Mouse (Mus musculus) G1E (cell line): ENCODE results near the gene Fam71e1. TPM values are rescaled to one million over a fixed set of nuclear protein-coding genes. Genes with fewer than 3 reads are reported as not detected.

ENCODE experiments used
- ATAC-seq: 2 replicates; pipeline ENCODE4 v1.8.0; 2016; ENCODE audit warnings: mild to moderate bottlenecking; ENCODE audit not compliant: insufficient number of reproducible peaks, poor library complexity, low FRiP score, severe bottlenecking; ENCODE audit errors: extremely low read depth
- DNase-seq: peaks from one replicate; pipeline ENCODE4 v3.0.0; 2012; ENCODE audit warnings: low spot score
- H3K27me3 ChIP-seq: 2 replicates; pipeline ENCODE4 v1.6.1; 2012; ENCODE audit warnings: mild to moderate bottlenecking, low read length, inconsistent platforms; ENCODE audit not compliant: insufficient read depth
- H3K36me3 ChIP-seq: replicated peaks from 2 replicates; pipeline ENCODE3; 2012; ENCODE audit warnings: mild to moderate bottlenecking, inconsistent platforms
- H3K4me1 ChIP-seq: 2 replicates; pipeline ENCODE4 v1.6.1; 2012; ENCODE audit warnings: low read depth, low read length, inconsistent platforms, mixed read lengths; ENCODE audit not compliant: insufficient read depth
- H3K4me3 ChIP-seq: 2 replicates; pipeline ENCODE4 v1.5.1; 2012; ENCODE audit warnings: low read depth, mild to moderate bottlenecking, inconsistent platforms, low read length, moderate library complexity, mixed read lengths
- H3K9me3 ChIP-seq: replicated peaks from 2 replicates; pipeline ENCODE4 v1.6.1; 2012; ENCODE audit warnings: inconsistent platforms
- CTCF ChIP-seq: IDR thresholded peaks from 2 replicates; pipeline ENCODE4 v1.5.1; 2012; ENCODE audit warnings: low read depth, low read length, inconsistent platforms, mixed read lengths
- GATA1 ChIP-seq: IDR thresholded peaks from 2 replicates; pipeline ENCODE4 v1.6.1; 2012; ENCODE audit warnings: borderline replicate concordance, low read length, inconsistent platforms, mixed read lengths
- GATA2 ChIP-seq: IDR thresholded peaks from 2 replicates; pipeline ENCODE4 v1.6.1; 2012; ENCODE audit warnings: low read depth, low read length, inconsistent platforms, borderline replicate concordance
- POLR2AphosphoS5 ChIP-seq: IDR thresholded peaks from 2 replicates; pipeline ENCODE4 v1.6.1; 2012; ENCODE audit warnings: low read depth, low read length, inconsistent platforms; ENCODE audit not compliant: insufficient replicate concordance
- TAL1 ChIP-seq: conservative IDR thresholded peaks from 2 replicates; pipeline ENCODE4 v1.6.1; 2012; ENCODE audit warnings: low read depth, low read length, inconsistent platforms, mixed read lengths
- polyA plus RNA-seq: library from polyadenylated mRNA; stranded (reverse); fragments of >175 nt; gene quantifications from 2 replicates; pipeline ENCODE4 v1.2.3, GENCODE M21; 2012
- total RNA-seq, 2 experiments: library from RNA; stranded (forward) in 1 of 2; stranded (reverse) in 1 of 2; fragments of 200-1000 nt in 1 of 2; fragments of >200 nt in 1 of 2; fragmentation: Nextera tagmentation in 1 of 2; gene quantifications; 2 replicates each; pipeline ENCODE4 v1.2.3; 2014 to 2017

The Fam71e1 gene
- total and polyA plus RNA-seq, 3 experiments = 5.5 to 6.9 (median 6.8) TPM

- H3K9me3 ChIP-seq = no peaks in the 10 kb centered on the region
- H3K36me3 ChIP-seq = peaks cover 100% of the 10 kb centered on the region
These were observed 40.6 kb downstream of the Fam71e1 start for GRCm38 (mm10) chr7:44537009-44537408.

GRCm38 (mm10) chr7:44537496-44537895 is 41.1 kb downstream of the Fam71e1 start:
- H3K9me3 ChIP-seq = no peaks in the 10 kb centered on the region
- no peak for TF ChIP-seq POLR2AphosphoS5
- no peak for TF ChIP-seq TAL1
- TF ChIP-seq CTCF = no peak
- no peak for TF ChIP-seq GATA1
- no peak for TF ChIP-seq GATA2
- ATAC-seq (no peak), DNase-seq (no peak)
- H3K4me1 ChIP-seq = peaks cover 42% of the 10 kb centered on the region
- no peak overlapping the region for H3K4me3 ChIP-seq
- no peaks in the 10 kb centered on the region; the same call in 1 of the 2 replicates for H3K27me3 ChIP-seq
- peaks cover 100% of the 10 kb centered on the region for H3K36me3 ChIP-seq

More at GRCm38 (mm10) chr7:44537009-44537408, 40.6 kb downstream of the Fam71e1 start:
- ATAC-seq (no peak), DNase-seq (no peak)
- no peak overlapping the region for H3K4me3 ChIP-seq
- TF ChIP-seq CTCF = no peak
- TF ChIP-seq GATA2 = no peak
- no peak for TF ChIP-seq GATA1
- no peak for TF ChIP-seq POLR2AphosphoS5
- no peak for TF ChIP-seq TAL1
- no peaks in the 10 kb centered on the region; the same call in 1 of the 2 replicates for H3K27me3 ChIP-seq
- peaks cover 47% of the 10 kb centered on the region for H3K4me1 ChIP-seq

- no peaks in the 10 kb centered on the region for H3K9me3 ChIP-seq
- H3K4me3 ChIP-seq = 0 out of 2 replicates have a peak overlapping the region, but pooled peaks have one; percentile 17
- no peak for ATAC-seq
- H3K27me3 ChIP-seq = no peaks in the 10 kb centered on the region; the same call in 1 of the 2 replicates
- DNase-seq = no peak
- peaks cover 100% of the 10 kb centered on the region for H3K36me3 ChIP-seq
- TF ChIP-seq GATA2 (no peak), CTCF (no peak), TAL1 (no peak), POLR2AphosphoS5 (no peak), GATA1 (no peak)
- peaks cover 33% of the 10 kb centered on the region for H3K4me1 ChIP-seq
These were observed 42.6 kb downstream of the Fam71e1 start for GRCm38 (mm10) chr7:44538756-44539624.

- Histone ChIP-seq H3K36me3 (peaks cover 97% of the 10 kb centered on the region), H3K4me1 (peaks cover 24% of the 10 kb centered on the region), H3K27me3 (no peaks in the 10 kb centered on the region; the same call in 1 of the 2 replicates), H3K9me3 (no peaks in the 10 kb centered on the region), H3K4me3 (no peak overlapping the region)
- DNase-seq (no peak), ATAC-seq (no peak)
- TF ChIP-seq GATA1 (no peak), TAL1 (no peak), POLR2AphosphoS5 (no peak), CTCF (no peak), GATA2 (no peak)
These were observed 46.2 kb downstream of the Fam71e1 start for GRCm38 (mm10) chr7:44542555-44542954.

- ATAC-seq (no peak), DNase-seq (no peak)
- H3K9me3 ChIP-seq = no peaks in the 10 kb centered on the region
- peaks cover 28% of the 10 kb centered on the region for H3K4me1 ChIP-seq
- TF ChIP-seq TAL1 (no peak), GATA2 (no peak), POLR2AphosphoS5 (no peak), GATA1 (no peak), CTCF (no peak)
- no peak overlapping the region for H3K4me3 ChIP-seq
- no peaks in the 10 kb centered on the region; the same call in 1 of the 2 replicates for H3K27me3 ChIP-seq
- peaks cover 94% of the 10 kb centered on the region for H3K36me3 ChIP-seq
These were observed 46.7 kb downstream of the Fam71e1 start for GRCm38 (mm10) chr7:44543071-44543470.

GRCm38 (mm10) chr7:44546274-44546673 is 49.9 kb downstream of the Fam71e1 start:
- Histone ChIP-seq H3K36me3 (peaks cover 83% of the 10 kb centered on the region), H3K4me1 (peaks cover 41% of the 10 kb centered on the region), H3K9me3 (no peaks in the 10 kb centered on the region), H3K4me3 (no peak overlapping the region), H3K27me3 (no peaks in the 10 kb centered on the region)
- TF ChIP-seq TAL1 (no peak), POLR2AphosphoS5 (no peak), GATA2 (no peak), GATA1 (no peak), CTCF (no peak)
- DNase-seq (no peak), ATAC-seq (no peak)
